Mouse (Mus musculus): ENCODE data around the gene Ctnna2. TPM values are rescaled to one million over a fixed set of nuclear protein-coding genes. Genes with fewer than 3 reads are reported as not detected.
A peak's percentile ranks its signal among the peaks of the same experiment; 100 is the strongest.

The Ctnna2 gene
- 75.4 and 75.6 TPM in 2 replicates for polyA plus RNA-seq (2012; rRNA removed)

GRCm38 (mm10) chr6:77979241-77979961, at the start of gene Ctnna2:
Gene Ctnna2, minus strand, starts transcription at chr6:77979699.
- peak; percentile 93 to 96 for DNase-seq (ENCODE audit: extremely low spot score in 1 of 2, low spot score in 1 of 2)

GRCm38 (mm10) chr6:77980137-77981052, 896 bp upstream of the Ctnna2 start:
- DNase-seq (ENCODE audit: extremely low spot score in 1 of 2, low spot score in 1 of 2), result peak in 1 of 2 experiments; percentile 15

- DNase-seq (ENCODE audit: extremely low spot score in 1 of 2, low spot score in 1 of 2), result peak in 1 of 2 experiments; percentile 25
Observed at GRCm38 (mm10) chr6:77978476-77979240, 841 bp downstream of the Ctnna2 start.

- no peak for DNase-seq (ENCODE audit: extremely low spot score in 1 of 2, low spot score in 1 of 2)
Observed at GRCm38 (mm10) chr6:77970545-77971242, 8.8 kb downstream of the Ctnna2 start.

- DNase-seq (ENCODE audit: extremely low spot score in 1 of 2, low spot score in 1 of 2), result no peak
Observed at GRCm38 (mm10) chr6:77969774-77970173, 9.7 kb downstream of the Ctnna2 start.

GRCm38 (mm10) chr6:77962011-77962410, 17.5 kb downstream of the Ctnna2 start:
- DNase-seq (ENCODE audit: extremely low spot score in 1 of 2, low spot score in 1 of 2), result no peak

- DNase-seq (ENCODE audit: extremely low spot score in 1 of 2, low spot score in 1 of 2), result no peak
Observed at GRCm38 (mm10) chr6:77951276-77951675, 28.2 kb downstream of the Ctnna2 start.

- no peak for DNase-seq (ENCODE audit: extremely low spot score in 1 of 2, low spot score in 1 of 2)
Observed at GRCm38 (mm10) chr6:77950690-77951089, 28.8 kb downstream of the Ctnna2 start.

- DNase-seq (ENCODE audit: extremely low spot score in 1 of 2, low spot score in 1 of 2), result peak; percentile 18 to 26
Observed at GRCm38 (mm10) chr6:77929375-77929774, 50.1 kb downstream of the Ctnna2 start.

GRCm38 (mm10) chr6:77873150-77873549, 106.3 kb downstream of the Ctnna2 start:
- no peak for DNase-seq (ENCODE audit: extremely low spot score in 1 of 2, low spot score in 1 of 2)

- DNase-seq (ENCODE audit: extremely low spot score in 1 of 2, low spot score in 1 of 2), result no peak
Observed at GRCm38 (mm10) chr6:77869313-77869712, 110.2 kb downstream of the Ctnna2 start.

GRCm38 (mm10) chr6:77868119-77868518, 111.4 kb downstream of the Ctnna2 start:
- no peak for DNase-seq (ENCODE audit: extremely low spot score in 1 of 2, low spot score in 1 of 2)

- DNase-seq (ENCODE audit: extremely low spot score in 1 of 2, low spot score in 1 of 2), result no peak
Observed at GRCm38 (mm10) chr6:77863379-77863778, 116.1 kb downstream of the Ctnna2 start.

- peak; percentile 87 to 88 for DNase-seq (ENCODE audit: extremely low spot score in 1 of 2, low spot score in 1 of 2)
Observed at GRCm38 (mm10) chr6:77862781-77863180, 116.7 kb downstream of the Ctnna2 start.

GRCm38 (mm10) chr6:77849438-77849837, 130.1 kb downstream of the Ctnna2 start:
- no peak for DNase-seq (ENCODE audit: extremely low spot score in 1 of 2, low spot score in 1 of 2)

- DNase-seq (ENCODE audit: extremely low spot score in 1 of 2, low spot score in 1 of 2), result peak in 1 of 2 experiments; percentile 48
Observed at GRCm38 (mm10) chr6:77848796-77849195, 130.7 kb downstream of the Ctnna2 start.

GRCm38 (mm10) chr6:77847651-77848050, 131.8 kb downstream of the Ctnna2 start:
- DNase-seq (ENCODE audit: extremely low spot score in 1 of 2, low spot score in 1 of 2), result peak; percentile 62 to 63

GRCm38 (mm10) chr6:77839076-77839475, 140.4 kb downstream of the Ctnna2 start:
- DNase-seq (ENCODE audit: extremely low spot score in 1 of 2, low spot score in 1 of 2), result no peak

- DNase-seq (ENCODE audit: extremely low spot score in 1 of 2, low spot score in 1 of 2), result no peak
Observed at GRCm38 (mm10) chr6:77838653-77839052, 140.8 kb downstream of the Ctnna2 start.

- no peak for DNase-seq (ENCODE audit: extremely low spot score in 1 of 2, low spot score in 1 of 2)
Observed at GRCm38 (mm10) chr6:77837543-77837942, 142.0 kb downstream of the Ctnna2 start.

Measured in frontal cortex, adult 2 months (tissue).